Mouse (Mus musculus) embryo, embryonic 9.5 days (tissue): ENCODE results near the gene Barx1.

Source experiments
- DNase-seq: peaks from one replicate; pipeline ENCODE4 v3.0.0-alpha.2; 2017; ENCODE audit errors: extremely low spot score

Barx1 gene

DNA sequence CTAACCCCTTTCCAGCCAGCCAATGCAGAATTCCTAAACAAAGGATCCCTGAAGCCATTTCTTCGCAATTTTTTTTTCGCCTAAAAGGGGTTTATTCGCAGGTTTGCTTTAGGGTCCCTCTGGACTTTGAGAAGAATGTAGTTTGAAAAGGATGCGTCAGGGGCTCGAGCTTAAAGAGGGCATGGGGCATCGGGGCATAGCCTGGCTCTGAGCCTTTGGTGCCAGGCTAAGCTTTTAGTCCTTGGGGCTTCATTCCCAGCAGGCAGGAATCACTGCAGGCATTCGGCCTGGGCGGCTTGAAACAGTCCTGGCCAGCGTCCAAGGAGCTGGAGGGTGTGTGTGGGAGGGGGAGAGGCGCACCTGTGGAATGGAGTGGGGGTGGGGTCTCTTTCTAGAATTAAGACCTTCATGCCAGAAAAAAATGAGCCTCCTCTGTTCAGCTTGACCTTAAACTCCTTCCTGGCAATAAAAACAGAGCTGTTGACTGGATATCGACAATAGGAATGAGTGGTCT lies 2.5 kb upstream of the Barx1 start:
- DNase-seq = no peak

DNA sequence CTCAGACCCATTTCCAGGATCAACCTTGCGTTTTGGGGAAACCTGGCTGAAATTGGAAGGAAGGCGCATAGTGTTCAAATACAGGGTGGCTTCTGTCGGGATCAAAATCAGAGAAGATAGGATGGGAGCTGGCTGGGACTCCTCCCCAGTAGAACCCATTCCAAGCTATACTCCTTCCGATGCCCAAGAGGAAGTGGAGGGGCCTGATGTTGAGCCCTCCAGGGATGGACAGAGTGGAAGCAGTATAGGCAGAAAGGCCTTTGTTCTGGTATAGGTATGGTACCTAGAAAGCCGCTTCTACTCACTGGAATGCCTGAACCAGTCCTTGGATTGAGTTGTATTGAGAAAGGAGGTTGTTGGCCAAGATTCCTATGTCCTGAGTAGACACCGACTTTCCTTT lies 2.1 kb upstream of the Barx1 start:
- DNase-seq = no peak

DNA sequence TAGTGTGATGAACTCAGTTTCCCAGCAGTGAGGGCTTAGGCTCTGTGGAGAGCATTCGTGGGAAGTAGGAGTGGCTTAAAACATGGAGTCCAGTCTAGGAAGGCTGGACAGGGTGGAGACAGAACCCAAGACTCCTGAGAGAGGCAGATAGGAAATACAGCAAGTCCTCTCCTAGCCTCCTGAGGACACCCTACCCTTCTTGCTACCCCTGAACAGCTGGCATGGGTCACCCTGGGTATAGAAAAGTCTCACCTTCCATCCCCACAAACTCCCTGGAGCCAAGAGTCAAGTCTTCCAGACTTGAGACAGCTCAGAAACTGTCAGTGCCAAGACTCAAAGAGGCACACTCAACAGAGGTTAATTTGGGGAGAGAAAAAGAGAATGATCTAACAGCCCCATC lies 1.2 kb upstream of the Barx1 start:
- no peak for DNase-seq

DNA sequence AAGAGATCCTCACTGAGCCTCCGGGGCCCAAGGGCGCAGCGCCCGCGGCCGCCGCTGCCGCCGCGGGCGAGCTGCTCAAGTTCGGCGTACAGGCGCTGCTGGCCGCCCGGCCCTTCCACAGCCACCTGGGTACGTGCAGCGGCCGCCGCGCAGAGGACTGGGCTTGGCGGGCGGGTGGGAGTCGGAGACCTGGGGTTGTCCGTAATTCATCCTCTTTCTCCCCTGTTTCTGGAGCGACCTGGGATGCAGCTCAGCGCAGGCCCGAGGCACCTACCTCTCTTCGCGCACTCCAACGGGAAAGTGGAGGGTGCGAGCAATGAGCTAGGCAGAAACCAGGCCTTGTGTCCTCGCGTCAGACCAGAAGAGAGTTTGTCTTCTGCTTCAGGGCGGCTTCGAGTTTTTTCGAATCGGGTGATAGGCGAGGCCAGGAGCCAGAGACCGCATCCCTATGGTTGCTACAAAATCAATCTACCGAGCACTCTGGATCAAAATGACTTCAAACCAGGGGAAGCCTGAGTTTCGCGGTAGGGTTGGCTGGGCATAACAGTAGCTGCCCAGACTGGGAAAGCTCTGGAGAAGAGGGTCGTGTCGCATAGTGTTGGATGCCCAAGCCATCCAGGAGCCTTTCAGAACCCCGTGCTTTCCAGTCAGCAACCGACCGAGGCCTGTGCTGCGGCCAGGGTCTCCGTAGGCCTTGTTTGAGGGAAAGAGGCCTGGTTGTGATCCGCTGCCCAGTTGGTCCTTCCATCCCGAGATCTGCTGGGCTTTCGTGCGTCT lies 601 bp downstream of the Barx1 start:
- peak; percentile 60 for DNase-seq

DNA sequence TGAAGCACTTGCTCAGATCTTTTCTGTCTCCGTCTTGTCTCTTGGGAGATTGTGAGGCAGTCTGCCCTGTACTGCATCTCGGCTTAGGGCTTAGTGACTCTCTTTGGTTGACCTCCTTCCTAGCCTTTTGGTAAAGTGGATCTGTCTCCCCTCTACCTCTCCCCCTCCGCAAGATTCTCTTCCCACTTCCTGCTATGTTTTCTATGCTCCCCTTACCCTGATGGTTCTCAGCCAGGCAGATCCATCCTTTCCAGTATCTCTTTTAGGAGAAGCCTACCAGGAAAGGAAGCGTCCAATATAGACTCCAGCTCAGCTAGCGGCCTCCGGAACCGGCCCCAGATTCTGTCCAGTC lies 1.2 kb downstream of the Barx1 start:
- peak; percentile 29 for DNase-seq

DNA sequence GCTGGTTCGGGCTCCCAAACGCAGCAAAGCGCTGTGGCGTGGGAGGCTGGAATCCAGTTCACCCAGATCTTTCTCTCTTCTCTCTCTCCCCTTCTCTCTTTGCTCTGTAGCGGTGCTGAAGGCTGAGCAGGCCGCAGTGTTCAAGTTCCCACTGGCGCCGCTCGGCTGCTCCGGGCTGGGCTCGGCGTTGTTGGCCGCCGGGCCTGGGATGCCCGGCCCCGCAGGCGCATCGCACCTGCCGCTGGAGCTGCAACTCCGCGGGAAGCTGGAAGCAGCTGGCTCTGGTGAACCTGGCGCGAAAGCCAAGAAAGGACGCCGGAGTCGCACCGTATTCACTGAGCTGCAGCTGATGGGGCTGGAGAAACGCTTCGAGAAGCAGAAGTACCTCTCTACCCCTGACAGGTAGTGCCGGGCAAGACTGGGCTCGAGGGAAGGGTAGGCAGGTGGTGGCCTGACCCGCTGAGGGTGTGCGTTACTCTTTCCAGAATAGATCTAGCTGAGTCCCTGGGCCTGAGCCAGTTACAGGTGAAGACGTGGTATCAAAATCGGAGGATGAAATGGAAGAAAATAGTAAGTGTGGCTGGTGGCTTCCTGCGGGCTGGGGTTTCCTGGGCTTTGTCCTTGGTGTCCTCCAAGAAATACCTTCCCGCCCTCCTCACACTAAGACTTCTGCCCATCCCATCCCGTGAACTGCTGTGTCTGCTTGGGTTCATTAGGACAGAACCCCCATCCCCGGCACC lies 2.3 kb downstream of the Barx1 start:
- peak; percentile 39 for DNase-seq

DNA sequence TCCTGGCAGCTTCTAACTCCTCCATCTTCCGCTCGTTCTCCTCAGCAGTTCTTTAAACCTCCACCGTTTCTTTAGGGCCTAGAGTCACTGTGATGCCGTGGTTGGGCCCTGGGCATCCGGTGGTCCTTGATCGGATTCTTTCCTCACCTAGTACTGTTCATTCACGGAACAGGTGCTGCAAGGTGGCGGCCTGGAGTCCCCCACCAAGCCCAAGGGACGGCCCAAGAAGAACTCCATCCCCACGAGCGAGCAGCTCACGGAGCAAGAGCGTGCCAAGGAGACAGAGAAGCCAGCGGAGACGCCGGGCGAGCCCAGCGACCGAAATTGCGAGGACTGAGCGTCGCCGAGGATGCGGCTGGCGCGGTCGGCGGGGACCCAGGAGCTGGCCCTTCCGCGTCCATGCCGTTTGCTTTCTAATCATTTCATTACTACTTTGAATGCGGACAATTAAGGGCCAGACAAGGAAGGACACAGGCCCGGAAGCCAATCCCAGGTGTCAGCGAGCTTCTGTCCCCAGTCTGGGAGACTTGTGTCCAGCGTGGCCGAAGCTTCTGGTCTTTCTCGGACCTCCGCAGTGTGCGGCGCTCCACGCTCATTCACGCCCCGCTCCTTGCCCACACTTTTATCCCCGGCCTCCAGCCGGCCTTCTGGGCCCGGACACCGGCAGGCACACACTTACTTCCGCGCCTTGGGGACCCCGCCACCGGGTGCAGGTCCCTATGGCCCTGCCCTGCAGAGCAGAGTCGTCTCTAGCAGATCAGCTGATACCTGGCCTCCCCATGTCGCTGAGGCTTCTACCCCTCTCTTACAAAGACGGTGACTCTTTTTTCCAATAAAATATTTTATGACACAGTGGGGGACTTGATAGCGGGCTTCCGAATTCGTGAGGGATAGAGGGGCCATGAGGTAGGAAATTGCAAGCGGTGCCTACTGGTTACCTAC lies 3.1 kb downstream of the Barx1 start:
- peak; percentile 47 for DNase-seq

DNA sequence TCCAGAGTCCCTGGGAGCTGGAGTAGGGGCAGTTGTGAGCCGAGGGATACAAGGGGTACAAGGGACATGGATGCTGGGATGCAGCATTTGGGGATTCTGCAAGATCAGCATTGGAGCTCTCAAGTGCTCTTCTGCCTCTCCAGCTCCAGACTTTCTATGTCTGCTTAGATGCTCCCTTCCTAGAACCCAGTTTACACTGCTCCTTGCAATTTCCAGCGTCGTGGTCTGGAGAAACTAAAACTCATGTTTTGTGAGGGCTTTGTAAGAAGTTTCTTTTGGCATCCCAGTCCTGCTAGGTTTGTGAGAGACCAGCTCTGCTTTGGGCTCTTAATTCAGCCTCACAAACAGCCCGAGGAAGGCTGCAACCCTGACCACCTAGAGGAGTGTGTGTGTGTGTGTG lies 4.7 kb downstream of the Barx1 start:
- DNase-seq = peak; percentile 31

DNA sequence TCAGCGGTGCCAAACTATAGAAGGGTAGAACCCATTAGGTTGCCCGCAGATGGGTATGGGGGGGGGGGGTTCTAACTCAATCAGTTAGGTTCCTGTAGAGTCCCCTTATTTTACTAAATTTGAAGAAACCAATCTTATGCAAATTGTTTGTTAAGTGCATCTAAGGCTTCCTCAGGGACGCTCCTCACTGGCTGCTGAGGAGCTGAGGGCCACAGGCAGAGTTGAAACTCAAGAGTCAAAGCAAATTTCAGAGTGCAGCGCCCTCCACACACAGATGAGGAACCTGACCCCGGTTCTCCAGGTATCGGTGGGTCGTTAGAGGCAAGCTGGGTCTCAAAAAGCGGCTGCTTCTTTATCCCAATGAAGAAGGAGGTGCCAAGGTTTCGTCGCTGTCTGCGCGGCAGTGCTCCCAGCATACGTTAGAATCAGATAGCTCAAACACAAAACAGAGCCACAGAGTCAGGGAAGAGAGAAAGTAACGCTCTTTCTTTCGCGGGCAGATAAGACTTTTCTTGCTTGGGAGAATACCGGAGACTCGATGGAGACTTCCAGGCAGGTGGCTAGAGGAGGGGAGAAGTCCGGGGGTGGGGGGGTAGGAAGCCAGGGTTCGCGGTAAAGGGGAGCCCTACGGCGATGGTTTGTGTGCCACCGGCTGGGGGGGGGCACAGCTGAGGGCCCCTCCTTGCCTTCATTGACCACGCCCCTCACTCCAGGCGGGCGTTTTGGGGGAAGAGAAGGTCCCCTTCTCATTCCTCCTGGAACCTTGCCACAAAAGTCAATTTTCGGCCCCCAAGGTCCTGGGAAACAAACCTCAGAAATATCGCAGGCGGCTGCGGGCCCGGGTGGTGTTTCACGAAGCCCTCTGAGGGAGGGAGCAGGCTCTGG lies 5.5 kb downstream of the Barx1 start:
- peak; percentile 32 for DNase-seq

DNA sequence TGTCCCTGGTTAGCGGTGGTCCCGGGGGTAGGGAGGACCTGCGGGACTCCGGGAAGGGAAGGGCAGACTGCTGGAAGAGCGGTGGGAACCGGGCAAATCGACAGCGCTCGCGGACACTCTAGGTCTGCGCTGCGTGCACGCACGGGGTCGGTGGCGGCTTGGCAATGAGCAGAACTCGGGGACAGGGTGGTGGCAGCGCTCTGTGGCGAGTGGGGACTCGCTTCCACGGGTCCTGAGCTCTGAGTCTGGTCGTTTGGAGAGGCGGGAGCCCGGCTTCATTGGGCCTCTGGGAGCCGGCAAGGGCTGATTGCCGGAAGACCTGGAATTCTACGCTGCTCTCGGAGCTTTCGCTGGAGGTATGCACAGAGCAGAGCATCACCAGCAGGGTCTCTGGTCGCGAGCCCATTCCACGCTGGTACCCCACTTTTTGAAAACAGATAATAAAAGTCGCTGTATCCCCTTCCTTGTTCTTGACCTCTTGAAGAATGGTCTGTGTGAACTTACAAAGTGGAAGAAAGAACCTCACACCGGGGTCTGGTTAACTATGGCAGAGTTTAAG lies 6.3 kb downstream of the Barx1 start:
- DNase-seq = peak; percentile 54

DNA sequence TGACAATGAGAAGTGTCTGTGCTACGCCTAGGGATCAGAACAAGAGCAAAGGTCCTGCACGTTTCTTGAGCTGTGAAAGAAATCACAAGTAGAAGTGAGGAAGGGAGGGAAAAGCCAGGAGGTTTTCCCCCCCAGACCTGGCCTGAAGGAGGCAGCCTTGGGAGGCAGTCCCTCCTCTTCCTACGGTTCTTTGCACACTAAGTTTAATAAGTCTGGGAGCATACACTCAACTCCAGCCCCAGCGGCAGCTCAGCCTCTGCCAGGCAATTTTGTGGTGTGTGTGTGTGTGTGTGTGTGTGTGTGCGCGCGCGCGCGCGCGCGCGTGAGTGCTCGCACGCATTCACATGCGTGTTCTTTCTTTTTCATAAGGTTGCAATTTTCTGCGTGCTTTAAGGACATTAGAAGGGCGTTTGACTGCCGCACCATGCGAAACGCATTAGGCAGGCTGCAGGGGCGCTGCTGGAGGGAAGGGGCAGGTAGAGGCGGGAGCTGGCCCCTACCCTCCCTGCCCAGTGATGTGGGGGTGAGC lies 9.6 kb downstream of the Barx1 start:
- DNase-seq = peak; percentile 27

DNA sequence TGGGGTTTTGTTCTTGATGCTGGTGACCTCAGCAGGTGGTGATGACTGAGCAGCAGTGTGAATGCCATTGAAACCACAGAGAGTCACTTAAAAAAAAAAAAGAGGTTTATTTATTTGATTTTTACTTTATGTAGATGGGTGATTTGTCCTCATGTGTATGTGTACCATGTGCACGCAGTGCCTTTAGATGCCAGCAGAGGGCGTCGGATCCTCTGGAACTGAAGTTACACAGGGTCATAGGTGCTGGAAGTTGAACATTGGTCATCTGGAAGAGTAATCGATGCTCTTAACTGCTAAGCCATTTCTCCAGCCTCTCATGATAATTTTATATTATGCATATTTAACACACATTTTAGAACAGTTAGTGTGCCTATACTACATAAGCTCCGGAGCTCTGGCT lies 11.8 kb downstream of the Barx1 start:
- DNase-seq = no peak

DNA sequence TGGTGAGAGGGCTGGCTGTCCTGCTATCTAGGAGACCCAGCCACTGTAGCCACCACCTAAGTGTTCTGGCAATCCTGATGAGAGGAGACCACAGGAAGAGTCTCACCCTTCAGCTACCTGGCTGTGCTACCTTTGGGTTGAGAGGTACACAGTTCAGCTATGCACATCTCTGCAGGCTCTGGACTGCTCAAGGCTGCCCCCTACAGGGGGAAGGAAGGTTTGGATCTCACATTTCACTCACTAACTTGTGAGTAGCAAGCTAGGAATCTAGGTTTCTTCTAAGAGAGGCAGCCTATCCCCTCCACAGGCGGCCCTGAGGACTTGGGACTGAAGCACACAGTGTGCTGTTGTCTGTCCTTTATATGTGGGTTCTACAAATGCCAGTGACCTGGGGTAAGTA lies 16.6 kb downstream of the Barx1 start:
- DNase-seq = no peak

DNA sequence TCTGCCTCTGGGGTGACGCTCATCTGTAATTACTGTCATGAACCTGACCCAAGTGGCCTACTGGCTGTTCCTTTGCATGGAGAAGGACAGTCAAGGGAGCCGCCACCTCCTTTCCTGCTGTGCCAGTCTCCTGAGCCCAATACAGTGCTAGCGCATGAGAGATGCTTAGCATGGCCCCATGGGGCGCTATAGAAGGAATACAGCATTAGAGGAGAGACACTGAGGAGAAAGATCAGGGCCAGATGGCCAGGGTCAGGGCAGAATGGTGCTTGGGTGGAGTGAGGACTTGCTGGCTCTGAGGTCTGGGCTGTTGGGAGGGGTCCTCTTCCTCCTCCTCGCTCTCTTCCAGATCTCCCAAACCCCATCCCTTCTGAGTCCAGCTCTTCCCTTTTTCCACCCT lies 23.9 kb downstream of the Barx1 start:
- DNase-seq = no peak

DNA sequence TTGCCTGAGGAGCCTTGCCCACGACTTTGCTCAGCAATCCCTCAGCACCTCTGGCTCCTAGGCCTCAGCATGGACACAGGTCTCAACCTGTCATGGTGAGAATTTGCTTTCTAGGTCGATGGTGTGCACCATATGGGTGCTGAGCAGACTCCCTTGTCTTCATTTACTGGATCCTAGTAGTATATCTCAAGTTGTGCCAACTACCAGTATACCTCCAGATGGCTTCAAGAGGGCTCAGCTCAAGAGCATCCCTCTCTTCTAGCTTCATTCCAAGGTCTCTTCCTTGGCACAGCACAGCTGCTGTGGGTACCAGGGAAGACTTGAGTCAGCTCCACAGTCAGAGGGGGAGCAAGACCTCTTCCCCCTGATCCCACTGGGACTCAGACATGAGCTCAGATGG lies 29.2 kb downstream of the Barx1 start:
- DNase-seq = no peak

DNA sequence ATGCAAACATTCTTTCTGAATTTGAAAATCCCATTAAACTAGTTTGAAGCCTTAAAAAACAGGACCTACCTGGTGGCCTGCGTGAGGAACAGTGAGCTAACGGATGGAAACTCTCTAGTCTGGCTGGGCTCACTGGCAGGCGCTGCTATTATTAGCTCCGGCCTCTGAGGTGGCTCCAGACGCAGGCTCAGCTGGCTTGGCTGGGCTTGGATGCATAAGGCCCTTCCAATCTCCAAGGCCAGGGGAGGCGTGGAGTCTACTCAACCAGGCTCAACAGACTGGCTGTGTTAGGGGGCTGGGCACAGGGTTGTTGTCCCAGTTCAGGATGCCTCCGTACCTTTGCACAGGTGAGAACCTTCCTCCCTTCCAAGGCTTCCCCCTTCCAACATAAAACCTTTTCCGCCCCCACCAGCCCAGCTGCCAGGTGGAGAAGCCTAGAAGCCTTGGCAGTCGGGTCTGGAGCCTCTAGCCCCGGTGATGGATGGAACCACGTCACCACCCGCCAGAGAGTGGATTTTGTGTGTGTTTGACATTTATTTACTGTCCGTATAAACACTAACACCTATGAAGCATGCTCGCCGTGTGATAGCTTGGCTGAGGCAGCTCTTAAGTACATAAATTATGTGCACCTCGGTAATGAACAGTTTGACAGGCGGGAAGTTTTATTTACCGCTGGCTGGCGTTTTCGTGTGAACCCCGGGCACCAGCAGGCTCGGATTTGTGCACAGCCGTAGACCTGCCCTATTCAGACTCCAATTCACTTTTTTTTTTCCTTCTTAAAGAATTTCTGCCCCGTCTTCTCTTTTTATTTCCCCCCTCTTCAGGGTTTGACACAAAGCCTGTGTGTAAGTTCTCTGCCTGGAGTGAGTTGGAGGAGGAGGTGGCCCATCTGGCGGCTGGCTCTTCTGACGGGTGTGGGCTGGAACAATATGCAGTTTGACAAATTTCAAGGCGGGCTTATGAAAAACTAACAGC lies 31.6 kb downstream of the Barx1 start:
- no peak for DNase-seq

DNA sequence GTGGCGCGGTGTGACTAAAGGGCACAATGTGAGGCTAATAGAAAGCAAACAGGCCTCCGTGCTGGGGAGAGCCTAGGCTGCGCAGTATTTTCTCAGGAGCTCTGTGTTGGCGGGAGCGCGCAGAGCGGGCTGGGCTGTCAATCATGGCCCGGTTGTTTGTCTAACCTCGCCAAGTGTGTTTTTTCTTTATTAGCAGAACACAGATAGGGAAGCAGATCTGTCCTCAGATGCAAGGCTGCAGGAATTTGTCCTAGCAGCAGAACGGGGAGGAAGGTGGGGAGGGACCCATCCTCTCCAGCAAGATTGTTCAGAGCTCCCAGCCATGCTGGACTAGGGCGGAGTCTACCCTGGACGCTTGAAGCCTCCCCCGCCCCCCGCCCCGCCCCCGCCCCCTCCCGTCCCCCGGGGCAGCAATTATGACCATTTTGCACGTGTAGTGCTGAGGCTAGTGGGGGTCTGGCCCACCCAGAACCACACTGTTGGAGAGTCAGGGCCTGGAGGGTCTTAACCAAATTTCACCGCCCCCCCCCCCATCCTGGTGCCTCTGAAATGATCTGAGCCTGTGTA lies 43.7 kb downstream of the Barx1 start:
- DNase-seq = peak; percentile 65

DNA sequence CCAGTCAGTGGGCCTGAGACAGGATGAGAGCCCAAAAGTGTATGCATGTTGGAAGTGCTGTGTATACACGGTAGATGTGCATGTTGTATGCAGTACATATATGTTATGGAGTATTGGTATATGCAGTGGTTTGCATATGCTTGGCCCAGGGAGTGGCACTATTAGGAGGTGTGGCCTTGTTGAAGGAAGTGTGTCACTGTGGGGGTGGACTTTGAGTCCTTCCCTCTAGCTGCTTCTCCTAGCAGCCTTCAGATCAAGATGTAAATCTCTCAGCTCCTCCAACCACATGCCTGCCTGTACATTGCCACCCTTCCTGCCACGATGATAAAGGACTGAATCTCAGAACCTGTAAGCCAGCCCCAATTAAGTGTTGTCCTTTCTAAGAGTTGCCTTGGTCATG lies 49.9 kb downstream of the Barx1 start:
- no peak for DNase-seq

DNA sequence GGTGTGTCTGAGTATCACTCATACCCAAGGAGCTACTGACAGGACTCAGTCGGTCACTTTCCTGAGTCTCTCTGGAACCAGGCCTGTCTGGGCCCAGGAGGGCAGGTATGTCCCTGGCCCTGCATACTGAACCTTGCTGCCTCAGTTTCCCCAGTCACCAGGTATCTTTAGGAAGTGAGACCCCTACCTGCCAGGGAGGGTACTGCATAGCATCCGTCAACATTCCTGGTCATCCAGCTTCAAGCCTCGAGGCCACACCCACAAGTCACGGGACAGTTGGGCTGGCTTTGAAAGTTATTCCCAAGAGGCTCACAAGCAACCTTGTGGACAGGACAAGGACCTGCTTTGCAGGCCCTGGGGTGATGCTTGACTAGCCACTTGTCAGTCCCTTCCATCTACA lies 53.3 kb downstream of the Barx1 start:
- no peak for DNase-seq
